ENCODE assay signal across 12 mouse cellular contexts in the genomic region with DNA sequence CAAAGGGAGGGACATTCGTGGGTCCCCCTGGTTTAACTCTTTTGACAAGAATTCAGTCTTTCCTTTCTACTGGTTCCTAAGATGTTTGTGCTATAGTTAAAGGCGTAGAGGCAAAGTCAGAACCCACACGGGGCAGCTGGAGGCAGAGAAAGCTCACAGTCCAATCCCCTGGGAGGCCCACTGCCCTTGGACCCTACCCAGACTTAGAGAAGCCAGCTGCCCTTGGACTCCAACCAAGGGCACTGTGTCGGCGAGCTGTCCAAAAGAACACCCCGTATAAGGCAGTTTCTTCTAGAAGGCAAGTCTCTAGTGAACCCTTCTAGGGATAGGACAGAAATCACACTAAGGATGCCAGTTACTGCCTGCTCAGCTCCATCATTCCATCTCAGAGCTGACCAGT. TPM values are rescaled to one million over a fixed set of nuclear protein-coding genes. Genes with fewer than 3 reads are reported as not detected.
DNase-seq lines count a peak whose midpoint lies in the region; ATAC-seq and TF ChIP-seq lines count a peak whose summit lies in the region.
"Had no signal": no experiment of that assay in that cellular context is flagged by ENCODE, and none has a peak within 500 bp of the region (broad histone marks: within the 10 kb centered on the region; RNA-seq: fewer than 3 reads in every experiment).

No protein-coding gene starts in this region.

- TF ChIP-seq POLR2A in small intestine, adult 2 months (IDR thresholded peaks at IDR 0.05; ENCODE audit: low read depth, low read length), result no peak

- no peak for TF ChIP-seq CTCF in hindbrain, postnatal 0 days (IDR thresholded peaks at IDR 0.05; ENCODE audit: low read depth)
- TF ChIP-seq CTCF in gastrocnemius, adult 2 months (IDR thresholded peaks at IDR 0.05), result no peak
- no peak for TF ChIP-seq CTCF in small intestine, adult 2 months (IDR thresholded peaks at IDR 0.05; ENCODE audit: extremely low read depth, insufficient read length, insufficient replicate concordance, low read depth, low read length)

- H3K4me2 ChIP-seq in hindbrain, postnatal 0 days (ENCODE audit: low read depth, low read length), result no peak overlapping the region
- H3K4me2 ChIP-seq in hindbrain, embryonic 12.5 days (replicated peaks), result no peak overlapping the region
- no peak overlapping the region for H3K4me2 ChIP-seq in forebrain, embryonic 14.5 days (ENCODE audit: low read length)

- no peaks in the 10 kb centered on the region for H3K27me3 ChIP-seq in hindbrain, postnatal 0 days (ENCODE audit: insufficient read depth, low read length)
- peaks cover 9% of the 10 kb centered on the region; the same call in 1 of the 2 replicates for H3K27me3 ChIP-seq in hindbrain, embryonic 12.5 days
- no peaks in the 10 kb centered on the region for H3K27me3 ChIP-seq in small intestine, adult 2 months (ENCODE audit: control insufficient read depth, insufficient read depth, low read length)
- no peaks in the 10 kb centered on the region for H3K27me3 ChIP-seq in forebrain, embryonic 14.5 days (replicated peaks; ENCODE audit: control insufficient read depth, insufficient read depth, low read length)

- H3K4me1 ChIP-seq in hindbrain, postnatal 0 days (ENCODE audit: insufficient read depth, low read length), result no peaks in the 10 kb centered on the region; the same call in 1 of the 2 replicates
- no peaks in the 10 kb centered on the region for H3K4me1 ChIP-seq in hindbrain, embryonic 12.5 days
- H3K4me1 ChIP-seq in small intestine, adult 2 months (ENCODE audit: control insufficient read depth, insufficient read depth, insufficient read length, low read length), result no peaks in the 10 kb centered on the region; the same call in 1 of the 2 replicates
- peaks cover 3% of the 10 kb centered on the region; the same call in 1 of the 2 replicates for H3K4me1 ChIP-seq in forebrain, embryonic 14.5 days (ENCODE audit: control insufficient read depth, insufficient read depth, low read length)

- H3K9me3 ChIP-seq in hindbrain, postnatal 0 days (ENCODE audit: low read length), result no peaks in the 10 kb centered on the region
- H3K9me3 ChIP-seq in hindbrain, embryonic 12.5 days (replicated peaks), result no peaks in the 10 kb centered on the region
- H3K9me3 ChIP-seq in forebrain, embryonic 14.5 days (replicated peaks; ENCODE audit: control insufficient read depth, low read length), result no peaks in the 10 kb centered on the region
- H3K9me3 ChIP-seq: embryonic facial prominence, embryonic 10.5 days; midbrain, embryonic 10.5 days had no signal

- H3K36me3 ChIP-seq in hindbrain, postnatal 0 days (ENCODE audit: insufficient read depth, low read length), result no peaks in the 10 kb centered on the region
- H3K36me3 ChIP-seq in hindbrain, embryonic 12.5 days, result no peaks in the 10 kb centered on the region
- no peaks in the 10 kb centered on the region for H3K36me3 ChIP-seq in small intestine, adult 2 months (ENCODE audit: control insufficient read depth, insufficient read depth, low read length)
- H3K36me3 ChIP-seq in forebrain, embryonic 14.5 days (ENCODE audit: control insufficient read depth, insufficient read depth, low read length), result no peaks in the 10 kb centered on the region
- H3K36me3 ChIP-seq: embryonic facial prominence, embryonic 10.5 days; midbrain, embryonic 10.5 days had no signal

- 49% methylated on average over 6 of the region's 6 CpGs for WGBS in hindbrain, postnatal 0 days
- 79% methylated on average over 6 of the region's 6 CpGs for whole genome bisulfite sequencing in hindbrain, embryonic 12.5 days
- WGBS in small intestine, adult 2 months, result 57% methylated on average over 6 of the region's 6 CpGs
- 79% methylated on average over 6 of the region's 6 CpGs for WGBS in forebrain, embryonic 14.5 days

- intact Hi-C loops in gastrocnemius, adult 2 months (cut with DNase I), result no loop called here

- H3K27ac ChIP-seq in hindbrain, postnatal 0 days, result no peak overlapping the region
- no peak overlapping the region for H3K27ac ChIP-seq in hindbrain, embryonic 12.5 days
- H3K27ac ChIP-seq in gastrocnemius, adult 2 months, result peak overlapping the region; percentile 74
- H3K27ac ChIP-seq in small intestine, adult 2 months (ENCODE audit: insufficient read depth, low read depth, low read length), result peak overlapping the region; percentile 21
- no peak overlapping the region for H3K27ac ChIP-seq in forebrain, embryonic 14.5 days (ENCODE audit: low read depth, low read length)
- H3K27ac ChIP-seq: midbrain, embryonic 10.5 days had no signal

- 0 out of 2 replicates have a peak, but pooled peaks have one; percentile 34 for ATAC-seq in hindbrain, postnatal 0 days
- no peak for ATAC-seq in hindbrain, embryonic 12.5 days (ENCODE audit: low FRiP score)
- ATAC-seq in forebrain, embryonic 14.5 days, result no peak
- ATAC-seq: forebrain, embryonic 16.5 days; hindbrain, embryonic 16.5 days had no signal

- DNase-seq in hindbrain, postnatal 0 days (ENCODE audit: low spot score), result peak; percentile 56
- DNase-seq in gastrocnemius, adult 2 months, result peak; percentile 56
- peak; percentile 82 for DNase-seq in kidney, postnatal 10 days
- DNase-seq in frontal cortex, postnatal 36 days (ENCODE audit: low spot score in 2 of 2), result no peak
- DNase-seq in forebrain, embryonic 14.5 days (ENCODE audit: low spot score), result no peak
- DNase-seq in cerebellum, adult 11-12 months, result no peak

- no peak overlapping the region for H3K9ac ChIP-seq in hindbrain, postnatal 0 days (replicated peaks; ENCODE audit: low read length)
- H3K9ac ChIP-seq in hindbrain, embryonic 12.5 days, result no peak overlapping the region
- H3K9ac ChIP-seq in forebrain, embryonic 14.5 days (ENCODE audit: low read length), result no peak overlapping the region

- no peak overlapping the region for H3K4me3 ChIP-seq in hindbrain, postnatal 0 days (ENCODE audit: low read length)
- no peak overlapping the region for H3K4me3 ChIP-seq in hindbrain, embryonic 12.5 days
- peak overlapping the region; percentile 9; the same call in 1 of the 2 replicates for H3K4me3 ChIP-seq in gastrocnemius, adult 2 months
- H3K4me3 ChIP-seq in small intestine, adult 2 months (ENCODE audit: low read depth, low read length), result no peak overlapping the region
- H3K4me3 ChIP-seq in forebrain, embryonic 14.5 days (ENCODE audit: low read depth, low read length), result no peak overlapping the region
- H3K4me3 ChIP-seq: embryonic facial prominence, embryonic 10.5 days; midbrain, embryonic 10.5 days had no signal

RNA-seq across cellular contexts. Expression of a gene that starts 7.0 kb away (rescaled TPM):
- 45.7 and 59.6 TPM in 2 replicates for total RNA-seq in hindbrain, postnatal 0 days (2014; rRNA removed)
- 99.3 and 111 TPM in 2 replicates for polyA plus RNA-seq in hindbrain, postnatal 0 days (2015; fragmentation: Nextera tagmentation; extraction: Ambion mirVana)
- 32.2 and 33.7 TPM in 2 replicates for polyA plus RNA-seq in hindbrain, embryonic 12.5 days (2016; fragmentation: Nextera tagmentation; extraction: Ambion mirVana)
- total RNA-seq in gastrocnemius, adult 2 months (2021), result 10 to 100 TPM; 63.6 to 92.5 TPM
- polyA plus RNA-seq in small intestine, adult 2 months (2012; rRNA removed), result 664 and 1,449 TPM in 2 replicates
- polyA plus RNA-seq in forebrain, embryonic 14.5 days (2014; fragmentation: Nextera tagmentation; extraction: Ambion mirVana), result 61.9 and 68.1 TPM in 2 replicates

Comparison
In these comparisons a context has a peak if more than half of its experiments do, and no peak if none do; other contexts are left out.
1. DNase-seq: peak in hindbrain, postnatal 0 days (single experiment), gastrocnemius, adult 2 months (single experiment) and kidney, postnatal 10 days (single experiment); none in frontal cortex, postnatal 36 days (0 of 2), forebrain, embryonic 14.5 days (single experiment) and cerebellum, adult 11-12 months (single experiment).
2. H3K27ac ChIP-seq: peak in gastrocnemius, adult 2 months (single experiment) and small intestine, adult 2 months (single experiment); none in hindbrain, postnatal 0 days (single experiment), hindbrain, embryonic 12.5 days (single experiment) and forebrain, embryonic 14.5 days (single experiment).